Comparison of ENCODE assay signal across 14 mouse cellular contexts in the genomic region with DNA sequence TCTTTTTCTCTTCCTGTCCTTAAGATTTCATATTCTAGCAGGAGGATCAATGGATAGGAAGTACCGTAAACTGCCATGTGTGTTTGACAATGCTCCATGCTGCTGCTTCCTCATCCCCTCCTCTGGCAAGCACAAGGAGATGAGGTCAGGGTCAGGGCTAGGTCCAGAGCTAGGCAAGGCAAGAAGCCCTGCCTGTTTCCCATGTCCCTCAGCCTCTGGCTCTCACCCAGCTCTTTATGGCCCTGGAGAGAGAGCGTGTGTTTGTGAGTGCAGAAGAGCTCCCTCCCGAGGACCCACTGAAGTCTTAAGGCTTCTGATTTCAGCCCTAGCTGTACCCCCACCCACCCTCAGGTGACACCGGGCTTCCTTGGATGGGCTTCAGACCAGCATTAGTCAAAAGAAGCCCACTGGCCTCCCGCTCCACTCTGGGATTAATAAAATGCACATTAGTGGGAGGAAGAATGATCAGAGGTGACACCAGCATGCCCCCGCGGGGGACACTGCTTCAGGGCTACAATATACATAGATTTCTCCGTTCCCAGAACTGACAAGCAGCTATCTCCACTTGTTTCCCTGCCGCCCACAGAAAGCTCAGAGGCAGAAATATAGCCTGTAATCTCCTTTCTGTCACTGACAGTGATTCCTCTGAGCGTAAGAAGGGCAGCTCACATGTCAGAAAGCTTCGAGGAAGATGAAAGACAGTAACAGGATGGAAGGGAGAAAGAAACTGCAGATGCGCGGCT.
DNase-seq lines count a peak whose midpoint lies in the region; ATAC-seq lines count a peak whose summit lies in the region.
"Had no signal": no experiment of that assay in that cellular context is flagged by ENCODE, and none has a peak within 500 bp of the region (broad histone marks: within the 10 kb centered on the region; RNA-seq: fewer than 3 reads in every experiment).

No protein-coding gene starts in this region.

- intact Hi-C loops in gastrocnemius, postnatal 14 days (cut with DNase I; ENCODE audit: low total_unique reads): no loop called here

- WGBS in midbrain, embryonic 10.5 days: 84% methylated on average over 13 of the region's 13 CpGs
- WGBS in midbrain, embryonic 11.5 days: 74% methylated on average over 13 of the region's 13 CpGs
- WGBS in hindbrain, embryonic 15.5 days: 64% methylated on average over 13 of the region's 13 CpGs
- WGBS in neural tube, embryonic 15.5 days: 58% methylated on average over 13 of the region's 13 CpGs

- H3K27ac ChIP-seq in midbrain, embryonic 10.5 days (replicated peaks): peak overlapping the region; percentile 25; the same call in 1 of the 2 replicates
- no peak overlapping the region; the same call in 1 of the 2 replicates for H3K27ac ChIP-seq in midbrain, embryonic 11.5 days (ENCODE audit: low read depth, low read length)
- H3K27ac ChIP-seq in hindbrain, embryonic 15.5 days (replicated peaks): 0 out of 2 replicates have a peak overlapping the region, but pooled peaks have one; percentile 23
- peak overlapping the region; percentile 7; the same call in 1 of the 2 replicates for H3K27ac ChIP-seq in neural tube, embryonic 15.5 days (replicated peaks)
- H3K27ac ChIP-seq: heart, embryonic 15.5 days; layer of hippocampus, adult 2 months; liver, embryonic 14.5 days had no signal

- H3K36me3 ChIP-seq in midbrain, embryonic 10.5 days: peaks cover 16% of the 10 kb centered on the region
- H3K36me3 ChIP-seq in midbrain, embryonic 11.5 days (ENCODE audit: control insufficient read depth, insufficient read depth, low read length): no peaks in the 10 kb centered on the region
- H3K36me3 ChIP-seq in hindbrain, embryonic 15.5 days: no peaks in the 10 kb centered on the region
- H3K36me3 ChIP-seq in neural tube, embryonic 15.5 days: no peaks in the 10 kb centered on the region
- H3K36me3 ChIP-seq: heart, embryonic 15.5 days had no signal

- H3K4me1 ChIP-seq in midbrain, embryonic 10.5 days: peaks cover 14% of the 10 kb centered on the region
- H3K4me1 ChIP-seq in midbrain, embryonic 11.5 days (ENCODE audit: control insufficient read depth, insufficient read depth, low read length): no peaks in the 10 kb centered on the region; the same call in 1 of the 2 replicates
- H3K4me1 ChIP-seq in hindbrain, embryonic 15.5 days (replicated peaks): peaks cover 7% of the 10 kb centered on the region
- H3K4me1 ChIP-seq in neural tube, embryonic 15.5 days: peaks cover 22% of the 10 kb centered on the region

- H3K27me3 ChIP-seq in midbrain, embryonic 10.5 days (ENCODE audit: low read depth, poor library complexity, severe bottlenecking): no peaks in the 10 kb centered on the region
- H3K27me3 ChIP-seq in midbrain, embryonic 11.5 days (ENCODE audit: control insufficient read depth, insufficient read depth, low read length): no peaks in the 10 kb centered on the region
- no peaks in the 10 kb centered on the region for H3K27me3 ChIP-seq in hindbrain, embryonic 15.5 days
- no peaks in the 10 kb centered on the region for H3K27me3 ChIP-seq in neural tube, embryonic 15.5 days (replicated peaks)
- H3K27me3 ChIP-seq: heart, embryonic 15.5 days had no signal

- H3K9me3 ChIP-seq in midbrain, embryonic 10.5 days (replicated peaks): no peaks in the 10 kb centered on the region
- H3K9me3 ChIP-seq in midbrain, embryonic 11.5 days (ENCODE audit: control insufficient read depth, low read length): no peaks in the 10 kb centered on the region
- H3K9me3 ChIP-seq in hindbrain, embryonic 15.5 days: no peaks in the 10 kb centered on the region
- H3K9me3 ChIP-seq in neural tube, embryonic 15.5 days (replicated peaks): no peaks in the 10 kb centered on the region
- H3K9me3 ChIP-seq: heart, embryonic 15.5 days had no signal

- H3K4me2 ChIP-seq in midbrain, embryonic 11.5 days: no peak overlapping the region
- no peak overlapping the region for H3K4me2 ChIP-seq in hindbrain, embryonic 15.5 days
- no peak overlapping the region for H3K4me2 ChIP-seq in neural tube, embryonic 15.5 days
- H3K4me2 ChIP-seq: heart, embryonic 15.5 days had no signal

- no peak for ATAC-seq in midbrain, embryonic 11.5 days (ENCODE audit: low FRiP score)
- no peak for ATAC-seq in hindbrain, embryonic 15.5 days (ENCODE audit: low FRiP score, low read depth)
- no peak for ATAC-seq in neural tube, embryonic 15.5 days (ENCODE audit: low FRiP score)

- H3K9ac ChIP-seq in midbrain, embryonic 11.5 days (ENCODE audit: low read length): no peak overlapping the region
- H3K9ac ChIP-seq in hindbrain, embryonic 15.5 days: no peak overlapping the region
- no peak overlapping the region for H3K9ac ChIP-seq in neural tube, embryonic 15.5 days (replicated peaks)
- H3K9ac ChIP-seq: heart, embryonic 15.5 days; liver, embryonic 14.5 days had no signal

- peak; percentile 29 for DNase-seq in gastrocnemius, postnatal 14 days
- DNase-seq in gastrocnemius, postnatal 10 days: no peak
- DNase-seq in midbrain, embryonic 10.5 days (ENCODE audit: low spot score): no peak
- no peak for DNase-seq in midbrain, embryonic 11.5 days (ENCODE audit: low spot score, missing footprints)
- DNase-seq in lung, postnatal 4 days: no peak
- DNase-seq: cerebellum, adult 9-10 months; lung, postnatal 36 days; right cerebral cortex, adult 18-20 months; thymus, adult 2 months had no signal

- H3K4me3 ChIP-seq in midbrain, embryonic 10.5 days: no peak overlapping the region
- no peak overlapping the region for H3K4me3 ChIP-seq in midbrain, embryonic 11.5 days (ENCODE audit: low read depth, low read length)
- no peak overlapping the region for H3K4me3 ChIP-seq in hindbrain, embryonic 15.5 days
- no peak overlapping the region for H3K4me3 ChIP-seq in neural tube, embryonic 15.5 days (replicated peaks)
- H3K4me3 ChIP-seq: heart, embryonic 15.5 days; layer of hippocampus, adult 2 months had no signal
